Mouse (Mus musculus) lung, postnatal 0 days (tissue): ENCODE results near the gene Jun.

Experiments
- CTCF ChIP-seq: IDR thresholded peaks from 2 replicates; pipeline ENCODE4 v1.5.1; 2016; ENCODE audit warnings: antibody characterized with exemption, mild to moderate bottlenecking
- EP300 ChIP-seq: IDR thresholded peaks from 2 replicates; pipeline ENCODE4 v1.6.1; 2016; ENCODE audit warnings: antibody characterized with exemption, mild to moderate bottlenecking, control low read depth

- TF ChIP-seq CTCF (no peak), EP300 (peak; percentile 66)
Observed at GRCm38 (mm10) chr4:95057264-95057663, 5.2 kb upstream of the Jun start.
